Mouse (Mus musculus) cerebellum, adult 9-11 months (tissue): ENCODE results near the gene Snx22.

ENCODE experiments used
- DNase-seq: peaks from one replicate; pipeline ENCODE4 v3.0.0; 2022

The Snx22 gene

GRCm38 (mm10) chr9:66068056-66068455 lies 1.5 kb downstream of the Snx22 start:
- no peak for DNase-seq

- peak; percentile 36 for DNase-seq
These were observed 2.0 kb downstream of the Snx22 start for GRCm38 (mm10) chr9:66067542-66067941.

GRCm38 (mm10) chr9:66066791-66067190 lies 2.7 kb downstream of the Snx22 start:
- DNase-seq = no peak

GRCm38 (mm10) chr9:66064316-66064715 lies 5.2 kb downstream of the Snx22 start:
- DNase-seq = no peak

- no peak for DNase-seq
These were observed 6.1 kb downstream of the Snx22 start for GRCm38 (mm10) chr9:66063446-66063845.

GRCm38 (mm10) chr9:66061656-66062055 lies 7.9 kb downstream of the Snx22 start:
- peak; percentile 20 for DNase-seq

GRCm38 (mm10) chr9:66060986-66061385 lies 8.5 kb downstream of the Snx22 start:
- DNase-seq = peak; percentile 12

GRCm38 (mm10) chr9:66060308-66060647 lies 9.2 kb downstream of the Snx22 start:
- DNase-seq = no peak

GRCm38 (mm10) chr9:66059583-66060307 lies 9.8 kb downstream of the Snx22 start, which contains the start of gene Ppib:
Gene Ppib, plus strand, starts transcription at chr9:66060222.
- DNase-seq = peak; percentile 98

- DNase-seq = no peak
These were observed 15.9 kb downstream of the Snx22 start for GRCm38 (mm10) chr9:66053620-66054019.

GRCm38 (mm10) chr9:66052731-66053130 lies 16.8 kb downstream of the Snx22 start:
- DNase-seq = no peak

GRCm38 (mm10) chr9:66051493-66051892 lies 18.0 kb downstream of the Snx22 start:
- no peak for DNase-seq

- DNase-seq = no peak
These were observed 19.5 kb downstream of the Snx22 start for GRCm38 (mm10) chr9:66049931-66050601.

- no peak for DNase-seq
These were observed 26.3 kb downstream of the Snx22 start for GRCm38 (mm10) chr9:66043241-66043640.

- no peak for DNase-seq
These were observed 27.2 kb downstream of the Snx22 start for GRCm38 (mm10) chr9:66042331-66042730.

- no peak for DNase-seq
These were observed 28.7 kb downstream of the Snx22 start for GRCm38 (mm10) chr9:66040801-66041200.

- no peak for DNase-seq
These were observed 30.2 kb downstream of the Snx22 start for GRCm38 (mm10) chr9:66039290-66039689.

- DNase-seq = no peak
These were observed 30.9 kb downstream of the Snx22 start for GRCm38 (mm10) chr9:66038581-66038980.

- no peak for DNase-seq
These were observed 31.4 kb downstream of the Snx22 start for GRCm38 (mm10) chr9:66038082-66038481.

GRCm38 (mm10) chr9:66020601-66021000 lies 48.9 kb downstream of the Snx22 start:
- no peak for DNase-seq
